Mouse (Mus musculus) MEL (cell line): ENCODE measurements around the gene Tmx1. TPM values are rescaled to one million over a fixed set of nuclear protein-coding genes. Genes with fewer than 3 reads are reported as not detected.

Experiments used
- DNase-seq: peaks from one replicate; pipeline ENCODE4 v3.0.0; 2011; ENCODE audit warnings: low read depth, low spot score
- H3K27ac ChIP-seq: 2 replicates; pipeline ENCODE4 v1.5.1; 2012; ENCODE audit warnings: low read depth, mild to moderate bottlenecking, control low read depth, low read length, moderate library complexity; ENCODE audit not compliant: control insufficient read depth
- H3K27me3 ChIP-seq, 2 experiments: fragments of 150-350 bp in 1 of 2; sonication (generic) in 1 of 2; 2 replicates each; pipeline ENCODE4 v1.6.1; 2012; ENCODE audit warnings: low read length in 2 of 2, mild to moderate bottlenecking in 2 of 2, improper control_type of control experiment in 1 of 2, moderate library complexity in 1 of 2; ENCODE audit not compliant: insufficient read depth in 2 of 2, control insufficient read depth in 1 of 2
- H3K36me3 ChIP-seq, 2 experiments: 2 replicates each; pipeline ENCODE4 v1.6.1; 2012 to 2014; ENCODE audit warnings: low read length in 2 of 2, improper control_type of control experiment in 1 of 2, inconsistent platforms in 1 of 2, mild to moderate bottlenecking in 1 of 2; ENCODE audit not compliant: insufficient read depth in 2 of 2, control insufficient read depth in 1 of 2
- H3K4me1 ChIP-seq, 2 experiments: fragments of 150-350 bp in 1 of 2; sonication (generic) in 1 of 2; 2 replicates each; pipeline ENCODE4 v1.6.1; 2012; ENCODE audit warnings: low read length in 2 of 2, improper control_type of control experiment in 1 of 2, mild to moderate bottlenecking in 1 of 2; ENCODE audit not compliant: insufficient read depth in 2 of 2, control insufficient read depth in 1 of 2
- H3K4me3 ChIP-seq, 2 experiments: fragments of 150-350 bp in 1 of 2; sonication (generic) in 1 of 2; 2 replicates each; pipeline ENCODE4 v1.5.1; 2012; ENCODE audit warnings: low read depth in 2 of 2, low read length in 2 of 2, mild to moderate bottlenecking in 2 of 2, moderate library complexity in 2 of 2, control low read depth in 1 of 2, improper control_type of control experiment in 1 of 2; ENCODE audit not compliant: control insufficient read depth in 1 of 2, insufficient read depth in 1 of 2
- H3K79me2 ChIP-seq: 2 replicates; pipeline ENCODE4 v1.6.1; 2012; ENCODE audit warnings: mild to moderate bottlenecking, low read length, moderate library complexity; ENCODE audit not compliant: control insufficient read depth, poor library complexity, insufficient read depth
- H3K9ac ChIP-seq: 2 replicates; pipeline ENCODE4 v1.6.1; 2012; ENCODE audit warnings: low read depth, mild to moderate bottlenecking, control low read depth, low read length, moderate library complexity; ENCODE audit not compliant: control insufficient read depth, poor library complexity, severe bottlenecking
- H3K9me3 ChIP-seq: fragments of 150-350 bp; sonication (generic); replicated peaks from 2 replicates; pipeline ENCODE4 v1.6.1; 2012; ENCODE audit warnings: mild to moderate bottlenecking, low read length, improper control_type of control experiment, moderate library complexity; ENCODE audit not compliant: insufficient read depth
- BHLHE40 ChIP-seq: IDR thresholded peaks from 2 replicates; pipeline ENCODE4 v1.6.1; 2012; ENCODE audit warnings: low read depth, mild to moderate bottlenecking, inconsistent platforms, low read length, improper control_type of control experiment, borderline replicate concordance
- CHD1 ChIP-seq: IDR thresholded peaks from 2 replicates; pipeline ENCODE4 v1.6.1; 2012; ENCODE audit warnings: low read depth, mild to moderate bottlenecking, inconsistent platforms, low read length, improper control_type of control experiment
- CHD2 ChIP-seq: IDR thresholded peaks from 2 replicates; pipeline ENCODE4 v1.6.1; 2011; ENCODE audit warnings: low read length, improper control_type of control experiment
- CTCF ChIP-seq, 3 experiments: IDR thresholded peaks in 2 of 3; conservative IDR thresholded peaks in 1 of 3; 2 replicates each; pipeline ENCODE4 v1.5.1; 2011 to 2012; ENCODE audit warnings: low read length in 3 of 3, low read depth in 2 of 3, mild to moderate bottlenecking in 2 of 3, improper control_type of control experiment in 1 of 3, inconsistent platforms in 1 of 3, mixed read lengths in 1 of 3, moderate library complexity in 1 of 3; ENCODE audit not compliant: control insufficient read depth in 1 of 3, insufficient read depth in 1 of 3, poor library complexity in 1 of 3, severe bottlenecking in 1 of 3
- ELF1 ChIP-seq: IDR thresholded peaks from 2 replicates; pipeline ENCODE4 v1.6.1; 2014; ENCODE audit warnings: low read depth, mild to moderate bottlenecking, inconsistent platforms, low read length, improper control_type of control experiment, moderate library complexity
- GABPA ChIP-seq: IDR thresholded peaks from 2 replicates; pipeline ENCODE4 v1.6.1; 2012; ENCODE audit warnings: low read depth, mild to moderate bottlenecking, inconsistent platforms, low read length, improper control_type of control experiment, moderate library complexity
- HCFC1 ChIP-seq: IDR thresholded peaks from 2 replicates; pipeline ENCODE4 v1.6.1; 2012; ENCODE audit warnings: low read depth, mild to moderate bottlenecking, inconsistent platforms, low read length, improper control_type of control experiment, moderate library complexity
- JUND ChIP-seq: IDR thresholded peaks from 2 replicates; pipeline ENCODE4 v1.6.1; 2011; ENCODE audit warnings: low read depth, mild to moderate bottlenecking, improper control_type of control experiment, low read length
- KAT2A ChIP-seq: conservative IDR thresholded peaks from 2 replicates; pipeline ENCODE4 v1.6.1; 2012; ENCODE audit warnings: low read depth, low read length, improper control_type of control experiment, inconsistent platforms
- MAX ChIP-seq: IDR thresholded peaks from 2 replicates; pipeline ENCODE4 v1.6.1; 2011; ENCODE audit warnings: low read length, improper control_type of control experiment
- MAZ ChIP-seq: IDR thresholded peaks from 2 replicates; pipeline ENCODE4 v1.6.1; 2012; ENCODE audit warnings: low read depth, mild to moderate bottlenecking, inconsistent platforms, low read length, improper control_type of control experiment
- MEF2A ChIP-seq: IDR thresholded peaks from 2 replicates; pipeline ENCODE4 v1.6.1; 2014; ENCODE audit warnings: low read depth, mild to moderate bottlenecking, inconsistent platforms, low read length, improper control_type of control experiment; ENCODE audit not compliant: poor library complexity, insufficient replicate concordance, severe bottlenecking; ENCODE audit errors: extremely low read depth
- MXI1 ChIP-seq: IDR thresholded peaks from 2 replicates; pipeline ENCODE4 v1.6.1; 2011; ENCODE audit warnings: mild to moderate bottlenecking, low read depth, low read length, improper control_type of control experiment
- MYC ChIP-seq: IDR thresholded peaks from 2 replicates; pipeline ENCODE4 v1.6.1; 2011; ENCODE audit warnings: low read depth, mild to moderate bottlenecking, low read length, improper control_type of control experiment, moderate library complexity
- NRF1 ChIP-seq: IDR thresholded peaks from 2 replicates; pipeline ENCODE4 v1.6.1; 2014; ENCODE audit warnings: low read depth, mild to moderate bottlenecking, inconsistent platforms, low read length, improper control_type of control experiment, moderate library complexity; ENCODE audit not compliant: poor library complexity, insufficient read depth, severe bottlenecking
- RAD21 ChIP-seq: IDR thresholded peaks from 2 replicates; pipeline ENCODE4 v1.6.1; 2011; ENCODE audit warnings: mild to moderate bottlenecking, low read depth, low read length, improper control_type of control experiment
- SIN3A ChIP-seq: IDR thresholded peaks from 2 replicates; pipeline ENCODE4 v1.6.1; 2012; ENCODE audit warnings: low read length, improper control_type of control experiment, inconsistent platforms
- SMC3 ChIP-seq: IDR thresholded peaks from 2 replicates; pipeline ENCODE4 v1.6.1; 2011; ENCODE audit warnings: low read depth, low read length, improper control_type of control experiment
- TAL1 ChIP-seq: IDR thresholded peaks from 2 replicates; pipeline ENCODE4 v1.6.1; 2012; ENCODE audit warnings: mild to moderate bottlenecking, inconsistent platforms, low read length, moderate library complexity, mixed read lengths
- TCF12 ChIP-seq: IDR thresholded peaks from 2 replicates; pipeline ENCODE4 v1.6.1; 2014; ENCODE audit warnings: low read depth, mild to moderate bottlenecking, inconsistent platforms, low read length, improper control_type of control experiment, moderate library complexity
- USF2 ChIP-seq, 2 experiments: IDR thresholded peaks; 2 replicates each; pipeline ENCODE4 v1.6.1; 2011 to 2012; ENCODE audit warnings: improper control_type of control experiment in 2 of 2, low read length in 2 of 2, borderline replicate concordance in 1 of 2, inconsistent platforms in 1 of 2, low read depth in 1 of 2, mild to moderate bottlenecking in 1 of 2; ENCODE audit not compliant: insufficient read depth in 1 of 2
- ZC3H11A ChIP-seq: IDR thresholded peaks from 2 replicates; pipeline ENCODE4 v1.6.1; 2012; ENCODE audit warnings: low read depth, mild to moderate bottlenecking, inconsistent platforms, low read length, improper control_type of control experiment
- ZKSCAN1 ChIP-seq: IDR thresholded peaks from 2 replicates; pipeline ENCODE4 v1.6.1; 2012; ENCODE audit warnings: low read depth, mild to moderate bottlenecking, inconsistent platforms, low read length, improper control_type of control experiment, moderate library complexity
- ZMIZ1 ChIP-seq: IDR thresholded peaks from 2 replicates; pipeline ENCODE4 v1.6.1; 2012; ENCODE audit warnings: low read depth, mild to moderate bottlenecking, inconsistent platforms, low read length, improper control_type of control experiment, moderate library complexity
- ZNF384 ChIP-seq: IDR thresholded peaks from 2 replicates; pipeline ENCODE4 v1.6.1; 2012; ENCODE audit warnings: low read depth, mild to moderate bottlenecking, inconsistent platforms, low read length, improper control_type of control experiment
- polyA plus RNA-seq, 2 experiments: library from polyadenylated mRNA; stranded (reverse) in 1 of 2; unstranded in 1 of 2; fragments of >175 nt in 1 of 2; fragments of >200 nt in 1 of 2; gene quantifications; 2 replicates each; pipeline versions ENCODE4 v1.2.1 to v1.2.4; 2012; ENCODE audit warnings: low replicate concordance in 2 of 2, low read depth in 1 of 2; ENCODE audit not compliant: insufficient read length in 2 of 2, insufficient read depth in 1 of 2, missing spikeins in 1 of 2
- total RNA-seq: library from RNA; depleted of rRNA; stranded (reverse); fragments of 300-350 nt; gene quantifications from 2 replicates; pipeline ENCODE4 v1.2.3, GENCODE M21; 2012

The Tmx1 gene
- total and polyA plus RNA-seq, 3 experiments = 51.9 to 71.6 TPM; not detected in 1

- TF ChIP-seq BHLHE40 = no peak
- no peak for TF ChIP-seq CHD2
- no peak for TF ChIP-seq TCF12
- no peak for TF ChIP-seq ZC3H11A
- no peak for TF ChIP-seq TAL1
- TF ChIP-seq ZMIZ1 = no peak
- TF ChIP-seq SIN3A = no peak
- no peak for TF ChIP-seq MAX
- TF ChIP-seq GABPA = no peak
- no peak for TF ChIP-seq CTCF (IDR thresholded peaks at IDR 0.05 in 2 of 3, conservative IDR thresholded peaks at IDR 0.05 in 1 of 3; ENCODE audit: control insufficient read depth in 1 of 3, insufficient read depth in 1 of 3, low read depth in 2 of 3, low read length in 3 of 3, poor library complexity in 1 of 3, severe bottlenecking in 1 of 3)
- TF ChIP-seq MYC = no peak
- TF ChIP-seq KAT2A = no peak
- TF ChIP-seq MXI1 = no peak
- no peak for TF ChIP-seq ZKSCAN1
- TF ChIP-seq HCFC1 = no peak
- no peak for TF ChIP-seq ZNF384
- no peak for TF ChIP-seq USF2 (IDR thresholded peaks at IDR 0.05; ENCODE audit: borderline replicate concordance in 1 of 2, insufficient read depth in 1 of 2, low read depth in 1 of 2, low read length in 2 of 2)
- no peak for TF ChIP-seq MEF2A
- no peak for TF ChIP-seq NRF1
- no peak overlapping the region for H3K9ac ChIP-seq
- H3K9me3 ChIP-seq = no peaks in the 10 kb centered on the region
- H3K79me2 ChIP-seq = no peaks in the 10 kb centered on the region
- no peak for DNase-seq
- H3K27ac ChIP-seq = no peak overlapping the region
- peaks cover 11 to 19% of the 10 kb centered on the region in 2 experiments for H3K27me3 ChIP-seq
- H3K4me1 ChIP-seq = 0 out of 4 replicates have a peak, but pooled peaks cover 0 to 3% of the 10 kb centered on the region in 2 experiments
- no peak overlapping the region for H3K4me3 ChIP-seq
- no peaks in the 10 kb centered on the region for H3K36me3 ChIP-seq
Measured at GRCm38 (mm10) chr12:70492441-70492840, 39.5 kb downstream of the Tmx1 start.

GRCm38 (mm10) chr12:70494494-70495281, 41.8 kb downstream of the Tmx1 start:
- Histone ChIP-seq H3K27me3 (peaks cover 14 to 18% of the 10 kb centered on the region in 2 experiments), H3K9ac (no peak overlapping the region), H3K36me3 (no peaks in the 10 kb centered on the region), H3K4me3 (peak overlapping the region; percentile 31 to 32; a peak in 2 of 4 replicates), H3K79me2 (no peaks in the 10 kb centered on the region), H3K9me3 (no peaks in the 10 kb centered on the region), H3K27ac (no peak overlapping the region), H3K4me1 (0 out of 4 replicates have a peak, but pooled peaks cover 0 to 3% of the 10 kb centered on the region in 2 experiments)
- TF ChIP-seq SMC3 (peak; percentile 80), RAD21 (peak; percentile 92), CHD1 (no peak), TCF12 (no peak), JUND (0 out of 2 replicates have a peak, but pooled peaks have one; percentile 17), ELF1 (no peak), ZC3H11A (peak; percentile 79), MAZ (no peak), CTCF (IDR thresholded peaks at IDR 0.05 in 2 of 3, conservative IDR thresholded peaks at IDR 0.05 in 1 of 3; ENCODE audit: control insufficient read depth in 1 of 3, insufficient read depth in 1 of 3, low read depth in 2 of 3, low read length in 3 of 3, poor library complexity in 1 of 3, severe bottlenecking in 1 of 3) (peak; percentile 34 to 91 (median 82); a peak in 5 of 6 replicates)
- peak; percentile 77 for DNase-seq
